Mouse (Mus musculus) heart, adult 2 months (tissue): Measurements from ENCODE around the gene Tm4sf5.

Experiments
- CTCF ChIP-seq: fragments of 200-600 bp; IDR thresholded peaks from 2 replicates; pipeline ENCODE4 v1.8.1; 2022; ENCODE audit warnings: antibody characterized with exemption, mild to moderate bottlenecking, moderate library complexity
- EP300 ChIP-seq: fragments of 200-500 bp; IDR thresholded peaks from 2 replicates; pipeline ENCODE4 v1.6.1; 2011; ENCODE audit warnings: low read depth, low read length, control low read depth; ENCODE audit not compliant: insufficient read depth
- POLR2A ChIP-seq: fragments of 200-500 bp; IDR thresholded peaks from 2 replicates; pipeline ENCODE4 v1.6.1; 2011; ENCODE audit warnings: mild to moderate bottlenecking, low read depth, low read length, control low read depth; ENCODE audit not compliant: insufficient read depth

DNA sequence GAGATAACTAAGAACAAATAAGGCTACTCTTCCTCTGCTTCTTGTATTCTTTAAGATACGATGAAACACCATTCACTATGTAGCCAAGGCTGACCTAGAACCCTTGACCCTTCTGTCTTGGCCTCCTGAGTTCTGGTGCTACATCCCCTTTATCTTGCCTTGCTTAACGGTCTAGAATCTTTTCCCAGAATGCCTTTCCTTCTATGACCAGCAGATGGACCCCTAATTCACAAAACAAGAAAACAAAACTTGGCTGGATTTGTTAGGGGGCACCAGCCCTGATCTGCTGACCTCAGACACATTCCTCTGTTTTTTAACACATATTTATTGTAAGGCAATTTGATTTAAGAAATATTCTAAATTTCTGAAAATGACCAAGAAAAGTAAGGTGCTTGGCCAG, 11.3 kb downstream of the Tm4sf5 start:
- TF ChIP-seq CTCF: peak; percentile 91
- TF ChIP-seq POLR2A: no peak
- no peak for TF ChIP-seq EP300
